Mouse (Mus musculus): ENCODE results near the gene Cacnb1. TPM values are rescaled to one million over a fixed set of nuclear protein-coding genes. Genes with fewer than 3 reads are reported as not detected.

Cacnb1 gene
- total and polyA plus RNA-seq, 3 experiments = 2.3 to 4.4 TPM; not detected in 1

DNA sequence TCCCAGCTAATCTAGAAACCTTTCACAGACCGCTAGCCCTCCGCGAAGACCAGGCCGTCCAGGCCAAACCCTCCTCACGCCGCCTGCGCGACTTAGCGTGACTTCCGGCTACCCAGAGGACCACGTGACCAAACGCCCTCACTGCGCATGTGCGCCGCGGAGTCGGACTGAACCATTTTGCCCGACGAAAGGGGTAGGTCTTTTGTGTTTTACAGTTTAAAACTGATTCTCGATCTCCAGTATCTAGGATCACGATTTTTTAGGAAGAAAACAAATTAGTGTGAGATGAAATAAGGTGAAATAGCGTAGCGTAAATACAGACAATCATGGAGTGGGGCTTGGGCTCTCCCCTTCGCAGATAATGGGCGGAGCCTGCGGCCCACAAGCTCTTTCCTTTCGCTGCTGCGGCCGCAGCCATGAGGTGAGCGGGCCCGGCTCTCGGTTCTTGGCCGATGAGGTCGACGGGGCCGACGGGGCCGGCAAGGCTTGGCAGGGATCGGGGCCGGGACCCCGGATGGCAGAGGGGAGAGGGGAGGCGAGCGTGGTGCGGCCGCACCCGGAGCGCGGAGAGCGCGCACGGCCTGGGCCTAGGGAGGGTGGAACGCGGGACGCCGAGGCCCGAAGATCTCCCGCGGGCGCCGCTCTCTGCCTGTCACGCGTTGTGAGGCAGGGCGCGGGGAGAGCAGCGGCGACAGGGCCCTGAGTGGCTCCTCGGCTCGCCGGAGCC, 3.9 kb upstream of the Cacnb1 start, which contains the start of gene Rpl19 (continued):
- peak; percentile 93 to 98 for TF ChIP-seq USF2 (IDR thresholded peaks at IDR 0.05; ENCODE audit: borderline replicate concordance in 1 of 2, insufficient read depth in 1 of 2, low read depth in 1 of 2, low read length in 2 of 2)
- TF ChIP-seq CHD2 (IDR thresholded peaks at IDR 0.05; ENCODE audit: low read length) = peak; percentile 87

DNA sequence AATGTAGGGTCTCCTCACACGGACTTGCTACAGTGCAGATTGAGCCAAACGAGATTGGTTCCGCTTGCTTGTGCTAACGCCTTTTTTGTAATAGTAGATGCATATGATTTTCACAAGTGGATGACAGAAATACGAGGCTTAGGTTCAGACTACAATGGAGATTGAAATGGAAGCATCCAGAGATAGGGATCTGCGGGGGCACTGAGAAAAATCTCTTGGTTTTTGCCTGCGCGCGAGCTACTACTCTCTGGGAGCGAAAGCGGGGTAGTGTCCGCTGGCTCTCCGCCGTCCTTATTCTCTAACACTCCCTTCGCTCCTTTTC, 3.4 kb upstream of the Cacnb1 start:
- peak overlapping the region; percentile 81 to 93 for H3K4me3 ChIP-seq (ENCODE audit: control insufficient read depth in 1 of 2, insufficient read depth in 1 of 2, low read depth in 2 of 2, low read length in 2 of 2)
- no peaks in the 10 kb centered on the region for H3K27me3 ChIP-seq (ENCODE audit: control insufficient read depth in 1 of 2, insufficient read depth in 2 of 2, low read length in 2 of 2)
- H3K27ac ChIP-seq (ENCODE audit: control insufficient read depth, low read depth, low read length) = peak overlapping the region; percentile 90
- H3K4me1 ChIP-seq (ENCODE audit: control insufficient read depth in 1 of 2, insufficient read depth in 2 of 2, low read length in 2 of 2) = peaks cover 6 to 26% of the 10 kb centered on the region in 2 experiments; a peak in 3 of 4 replicates
- peak overlapping the region; percentile 96 for H3K9ac ChIP-seq (ENCODE audit: control insufficient read depth, low read depth, low read length, poor library complexity, severe bottlenecking)
- H3K36me3 ChIP-seq (ENCODE audit: control insufficient read depth in 1 of 2, insufficient read depth in 2 of 2, low read length in 2 of 2) = peaks cover 12 to 20% of the 10 kb centered on the region in 2 experiments
- peaks cover 28% of the 10 kb centered on the region for H3K79me2 ChIP-seq (ENCODE audit: control insufficient read depth, insufficient read depth, low read length, poor library complexity)
- H3K9me3 ChIP-seq (replicated peaks; ENCODE audit: insufficient read depth, low read length) = no peaks in the 10 kb centered on the region
- no peak for DNase-seq (ENCODE audit: low read depth, low spot score)
- TF ChIP-seq GATA1 (IDR thresholded peaks at IDR 0.05; ENCODE audit: low read depth, low read length) (peak; percentile 88), JUND (IDR thresholded peaks at IDR 0.05; ENCODE audit: low read depth, low read length) (no peak)

DNA sequence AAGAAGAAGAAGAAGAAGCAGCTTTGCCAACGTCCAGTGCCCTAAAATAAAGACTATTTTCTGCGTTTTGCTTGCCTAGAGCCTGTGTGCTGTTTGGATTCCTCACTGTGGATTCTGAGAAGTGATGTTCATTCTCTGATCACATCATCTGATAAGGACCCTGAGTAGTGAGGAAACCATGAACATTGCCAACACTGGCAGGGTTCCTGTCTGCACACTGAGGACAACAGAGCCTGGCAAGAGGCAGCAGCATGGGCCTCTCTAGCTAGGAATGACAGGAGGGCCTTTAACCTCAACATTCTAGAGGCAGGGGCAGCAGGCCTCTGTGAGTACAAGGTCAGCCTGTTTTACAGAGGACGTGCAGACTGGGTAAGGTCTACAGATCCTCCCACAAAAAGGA, 1.7 kb upstream of the Cacnb1 start:
- DNase-seq (ENCODE audit: low read depth, low spot score) = peak; percentile 40
- H3K4me3 ChIP-seq (ENCODE audit: control insufficient read depth in 1 of 2, insufficient read depth in 1 of 2, low read depth in 2 of 2, low read length in 2 of 2) = no peak overlapping the region
- TF ChIP-seq ZKSCAN1 (IDR thresholded peaks at IDR 0.05; ENCODE audit: low read depth, low read length) (no peak), MAX (IDR thresholded peaks at IDR 0.05; ENCODE audit: low read length) (no peak)
- no peaks in the 10 kb centered on the region for H3K9me3 ChIP-seq (replicated peaks; ENCODE audit: insufficient read depth, low read length)
- no peak overlapping the region for H3K9ac ChIP-seq (ENCODE audit: control insufficient read depth, low read depth, low read length, poor library complexity, severe bottlenecking)
- H3K27me3 ChIP-seq (ENCODE audit: control insufficient read depth in 1 of 2, insufficient read depth in 2 of 2, low read length in 2 of 2) = no peaks in the 10 kb centered on the region
- peaks cover 6 to 27% of the 10 kb centered on the region in 2 experiments; a peak in 3 of 4 replicates for H3K4me1 ChIP-seq (ENCODE audit: control insufficient read depth in 1 of 2, insufficient read depth in 2 of 2, low read length in 2 of 2)
- peaks cover 28% of the 10 kb centered on the region for H3K79me2 ChIP-seq (ENCODE audit: control insufficient read depth, insufficient read depth, low read length, poor library complexity)
- H3K36me3 ChIP-seq (ENCODE audit: control insufficient read depth in 1 of 2, insufficient read depth in 2 of 2, low read length in 2 of 2) = peaks cover 12 to 20% of the 10 kb centered on the region in 2 experiments
- H3K27ac ChIP-seq (ENCODE audit: control insufficient read depth, low read depth, low read length) = no peak overlapping the region

DNA sequence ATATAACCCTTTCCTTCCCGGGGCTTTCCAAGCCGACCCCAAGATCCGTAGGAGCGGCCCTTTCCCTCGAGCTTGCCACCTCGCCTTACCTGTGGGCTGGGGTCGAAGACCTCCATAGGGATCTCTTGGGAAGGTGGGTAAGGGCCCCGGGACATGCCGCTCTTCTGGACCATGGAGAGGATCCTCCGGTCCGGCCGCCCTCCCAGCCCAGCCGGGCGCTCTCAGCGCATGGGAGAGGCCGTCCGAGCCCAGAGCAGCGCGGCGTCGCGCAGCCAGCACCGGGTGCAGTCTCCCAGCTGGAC, 630 bp downstream of the Cacnb1 start:
- H3K4me3 ChIP-seq (ENCODE audit: control insufficient read depth in 1 of 2, insufficient read depth in 1 of 2, low read depth in 2 of 2, low read length in 2 of 2) = peak overlapping the region; percentile 77 to 91
- H3K36me3 ChIP-seq (ENCODE audit: control insufficient read depth in 1 of 2, insufficient read depth in 2 of 2, low read length in 2 of 2) = peaks cover 0 to 8% of the 10 kb centered on the region in 2 experiments; a peak in 2 of 4 replicates
- H3K9me3 ChIP-seq (replicated peaks; ENCODE audit: insufficient read depth, low read length) = no peaks in the 10 kb centered on the region
- peaks cover 12% of the 10 kb centered on the region for H3K79me2 ChIP-seq (ENCODE audit: control insufficient read depth, insufficient read depth, low read length, poor library complexity)
- H3K4me1 ChIP-seq (ENCODE audit: control insufficient read depth in 1 of 2, insufficient read depth in 2 of 2, low read length in 2 of 2) = peaks cover 6 to 16% of the 10 kb centered on the region in 2 experiments; a peak in 3 of 4 replicates
- no peak for TF ChIP-seq TAL1 (IDR thresholded peaks at IDR 0.05; ENCODE audit: low read length)
- TF ChIP-seq ZKSCAN1 (IDR thresholded peaks at IDR 0.05; ENCODE audit: low read depth, low read length) = no peak
- 0 out of 2 replicates have a peak, but pooled peaks have one; percentile 42 for TF ChIP-seq NELFE (IDR thresholded peaks at IDR 0.05; ENCODE audit: low read depth, low read length)
- DNase-seq (ENCODE audit: low read depth, low spot score) = no peak
- H3K9ac ChIP-seq (ENCODE audit: control insufficient read depth, low read depth, low read length, poor library complexity, severe bottlenecking) = peak overlapping the region; percentile 68
- peak overlapping the region; percentile 8; the same call in 1 of the 2 replicates for H3K27ac ChIP-seq (ENCODE audit: control insufficient read depth, low read depth, low read length)
- H3K27me3 ChIP-seq (ENCODE audit: control insufficient read depth in 1 of 2, insufficient read depth in 2 of 2, low read length in 2 of 2) = no peaks in the 10 kb centered on the region

Data from MEL (cell line).